Mouse (Mus musculus) CD8-positive naive resting alpha-beta T cell, adult 2 months (primary cell): ENCODE measurements around the gene Vars.

Experiments used
- DNase-seq, 2 experiments: peaks; one replicate each; pipeline ENCODE4 v3.0.0; 2022; ENCODE audit warnings: low read depth in 2 of 2, low spot score in 2 of 2

Gene Vars

DNA sequence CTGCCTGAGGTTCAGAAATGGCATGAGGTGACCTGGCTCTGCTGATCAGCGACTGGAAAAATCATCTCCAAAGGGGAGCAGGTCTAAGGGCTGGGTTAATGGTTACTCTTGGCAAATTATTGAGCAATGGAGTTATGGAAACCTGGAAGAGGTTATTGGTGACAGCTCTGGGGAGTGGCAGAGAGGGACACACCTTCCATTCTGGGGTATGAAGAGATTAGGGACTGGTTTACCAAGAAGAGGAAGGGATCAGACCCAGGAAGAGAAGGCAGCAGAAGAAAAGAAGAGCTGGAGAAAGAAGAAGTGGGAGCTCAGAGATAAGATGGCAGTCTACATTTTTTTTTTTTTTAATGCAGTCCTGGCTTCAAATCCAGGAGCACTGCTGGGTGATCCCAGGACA, 46.9 kb downstream of the Vars start:
- no peak for DNase-seq

DNA sequence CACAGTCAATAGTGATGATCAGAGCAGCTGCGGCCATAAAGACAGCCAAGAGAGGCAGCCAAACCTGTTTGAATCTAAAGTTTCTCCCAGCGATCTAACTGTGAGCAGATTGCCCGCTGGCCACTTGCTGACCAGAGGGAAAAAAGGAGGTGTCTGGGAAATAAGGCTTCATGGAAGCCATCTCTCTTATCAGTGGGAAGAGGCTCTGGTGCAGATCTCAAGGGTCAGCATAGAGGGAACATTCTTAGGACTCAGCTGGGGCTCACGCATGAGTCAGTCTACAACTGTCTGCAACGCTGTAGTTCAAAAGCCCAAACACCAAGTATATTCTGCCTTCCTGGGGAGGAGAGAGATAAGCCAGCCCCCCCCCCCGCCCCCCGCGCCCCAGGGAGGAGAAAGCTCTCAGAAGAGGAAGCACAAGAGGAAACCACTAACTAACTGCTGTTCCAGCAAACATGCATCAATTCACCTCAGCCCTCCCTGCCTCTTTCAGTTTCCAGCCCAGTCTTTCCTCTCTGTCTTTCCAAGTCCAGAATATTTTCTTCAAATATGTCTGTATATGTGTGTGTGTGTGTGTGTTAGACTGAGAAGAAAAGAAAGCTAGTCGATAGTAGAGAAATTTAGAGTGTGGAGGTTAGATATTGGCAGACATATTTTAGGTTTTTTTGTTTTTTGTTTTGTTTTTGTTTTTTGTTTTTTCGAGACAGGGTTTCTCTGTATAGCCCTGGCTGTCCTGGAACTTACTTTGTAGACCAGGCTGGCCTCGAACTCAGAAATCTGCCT, 47.6 kb downstream of the Vars start:
- no peak for DNase-seq

DNA sequence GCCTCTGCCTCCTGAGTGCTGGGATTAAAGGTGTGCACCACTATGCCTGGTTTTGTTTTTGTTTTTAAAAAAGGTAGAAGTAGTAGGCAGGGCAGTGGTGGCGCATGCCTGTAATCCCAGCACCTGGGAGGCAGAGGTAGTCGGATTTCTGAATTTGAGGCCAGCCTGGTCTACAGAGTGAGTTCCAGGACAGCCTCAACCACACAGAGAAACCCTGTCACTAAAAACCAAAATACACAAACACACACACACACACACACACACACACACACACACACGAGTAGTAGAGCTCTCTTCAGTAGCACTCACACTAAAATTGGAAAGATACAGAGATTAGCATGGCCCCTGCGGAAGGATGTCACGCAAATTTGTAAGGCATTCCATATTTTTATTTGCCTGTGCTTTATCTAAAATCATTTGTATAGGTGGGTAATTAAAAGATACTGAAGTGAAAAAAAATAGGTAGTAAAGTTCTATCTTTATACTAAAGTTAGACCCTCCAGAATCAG, 48.2 kb downstream of the Vars start:
- no peak for DNase-seq

DNA sequence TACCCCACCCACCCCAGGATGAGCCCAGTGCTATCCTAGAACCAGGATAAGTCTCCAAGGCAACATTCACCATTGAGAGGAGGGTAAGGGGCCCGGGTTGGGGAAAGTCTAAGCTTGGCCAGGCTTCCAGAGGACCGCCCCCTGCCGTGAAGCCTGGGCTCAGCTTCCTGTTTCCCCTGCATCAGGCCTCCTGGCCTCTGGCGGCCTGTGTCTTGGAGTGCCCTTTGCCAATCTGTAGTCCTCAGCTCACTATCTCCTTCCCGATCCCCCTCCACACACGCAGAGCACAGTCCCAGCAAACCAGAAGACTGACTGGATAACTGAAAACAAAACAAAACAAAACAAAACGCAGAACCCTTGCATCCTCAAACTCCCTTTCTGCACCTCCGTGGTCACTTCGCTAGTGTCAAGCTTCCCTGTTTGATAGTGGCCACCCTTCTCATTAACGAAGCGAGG, 48.8 kb downstream of the Vars start, which contains the start of gene Clic1:
Gene Clic1 (plus strand): TSS at position 406 of the 456 bp plus-strand sequence.
- DNase-seq, result no peak

DNA sequence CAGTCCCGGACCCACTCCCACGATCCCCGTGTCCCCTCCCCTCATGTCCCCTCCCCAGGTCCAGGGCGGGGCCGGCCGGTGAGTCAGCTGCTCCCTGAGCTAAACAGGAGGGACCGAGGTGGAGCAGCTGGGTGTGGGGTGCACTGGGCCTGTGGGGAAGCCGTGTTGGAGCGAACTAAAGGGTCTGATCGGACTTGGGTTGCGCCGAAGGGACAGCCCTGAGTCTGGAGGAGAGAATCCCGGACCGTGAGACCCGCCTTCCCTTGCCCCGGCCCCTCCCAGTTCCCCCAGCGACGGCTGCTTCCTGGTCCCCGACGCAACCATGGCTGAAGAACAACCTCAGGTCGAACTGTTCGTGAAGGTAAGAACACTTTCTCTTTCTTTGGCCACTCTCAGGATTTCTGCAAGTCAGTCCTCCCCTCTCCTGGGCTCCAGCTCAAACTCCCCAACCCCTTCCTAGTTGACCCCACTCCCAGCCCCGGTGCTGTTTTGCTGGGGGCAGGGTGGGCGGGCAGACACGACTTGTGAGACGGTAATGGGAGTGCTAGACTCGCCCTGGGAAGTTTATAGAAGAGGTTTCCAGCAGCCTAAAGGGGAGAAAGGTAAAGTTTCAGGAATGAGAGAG, 49.5 kb downstream of the Vars start:
- DNase-seq, result peak; percentile 34 to 58

DNA sequence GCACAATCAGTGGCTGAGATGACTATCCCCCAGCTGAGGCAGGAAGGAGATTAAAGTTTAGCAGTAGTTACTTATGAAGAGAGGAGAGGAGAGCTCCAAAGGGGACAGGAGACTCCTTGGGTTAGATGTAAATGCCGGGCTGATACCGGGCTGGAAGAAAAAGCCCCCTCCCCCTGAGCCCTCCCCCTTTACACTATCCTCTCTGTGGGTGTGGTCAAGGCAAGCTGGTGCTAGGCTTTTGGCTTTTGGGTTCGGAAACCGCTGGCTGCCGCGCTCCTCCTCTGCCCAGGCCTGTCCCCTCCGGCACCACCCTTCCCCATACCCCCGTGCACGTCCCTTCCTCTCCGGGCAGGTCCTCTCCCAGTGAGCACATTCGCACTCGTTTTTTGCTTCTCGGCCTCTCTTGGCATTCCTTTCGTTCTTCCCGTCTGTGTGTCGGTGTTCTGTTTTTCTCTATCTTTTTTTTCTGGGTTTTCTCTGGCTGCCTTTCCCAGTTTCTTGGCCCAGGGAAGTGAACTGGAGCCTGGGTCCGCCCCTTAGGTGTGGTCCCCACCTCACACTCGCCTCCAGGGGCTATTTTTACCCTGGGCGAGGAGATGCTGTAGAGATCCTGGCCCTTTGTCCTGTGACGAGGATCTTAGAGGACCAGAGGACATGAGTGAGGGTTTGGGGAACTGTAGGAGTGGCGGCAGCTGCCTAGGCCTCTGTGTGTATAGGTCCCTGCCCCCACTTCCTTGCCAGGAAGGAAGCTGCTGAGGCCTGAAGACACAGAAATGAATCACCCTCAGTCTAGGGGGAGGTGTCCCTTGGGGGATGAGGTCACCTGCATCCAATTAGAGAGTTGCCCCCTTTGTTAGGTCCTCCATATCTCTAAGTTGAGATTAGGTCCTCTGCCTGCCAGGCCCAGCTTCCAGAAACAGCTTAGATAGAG, 50.6 kb downstream of the Vars start:
- DNase-seq, result peak; percentile 58 to 69

DNA sequence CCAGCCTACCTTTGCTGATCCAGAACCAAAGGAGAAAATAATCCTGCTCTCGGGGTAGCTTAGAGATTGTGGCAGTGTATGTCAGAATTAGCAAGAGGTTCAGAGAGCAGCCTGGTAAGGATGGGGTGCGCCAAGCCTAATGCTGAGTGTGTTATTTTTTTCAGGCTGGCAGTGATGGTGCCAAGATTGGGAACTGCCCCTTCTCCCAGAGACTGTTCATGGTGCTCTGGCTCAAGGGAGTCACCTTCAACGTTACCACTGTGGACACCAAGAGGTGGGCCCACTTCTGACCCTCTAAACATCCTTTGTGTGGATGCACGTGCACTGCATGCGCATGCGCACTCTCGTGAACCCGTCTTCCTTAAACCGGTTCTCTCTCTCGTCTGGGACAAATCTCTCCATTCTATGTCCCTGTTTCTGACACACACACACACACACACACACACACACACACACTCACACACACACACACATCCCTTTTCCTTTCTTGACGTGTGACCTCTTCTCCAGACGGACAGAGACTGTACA, 51.5 kb downstream of the Vars start:
- DNase-seq, result no peak

DNA sequence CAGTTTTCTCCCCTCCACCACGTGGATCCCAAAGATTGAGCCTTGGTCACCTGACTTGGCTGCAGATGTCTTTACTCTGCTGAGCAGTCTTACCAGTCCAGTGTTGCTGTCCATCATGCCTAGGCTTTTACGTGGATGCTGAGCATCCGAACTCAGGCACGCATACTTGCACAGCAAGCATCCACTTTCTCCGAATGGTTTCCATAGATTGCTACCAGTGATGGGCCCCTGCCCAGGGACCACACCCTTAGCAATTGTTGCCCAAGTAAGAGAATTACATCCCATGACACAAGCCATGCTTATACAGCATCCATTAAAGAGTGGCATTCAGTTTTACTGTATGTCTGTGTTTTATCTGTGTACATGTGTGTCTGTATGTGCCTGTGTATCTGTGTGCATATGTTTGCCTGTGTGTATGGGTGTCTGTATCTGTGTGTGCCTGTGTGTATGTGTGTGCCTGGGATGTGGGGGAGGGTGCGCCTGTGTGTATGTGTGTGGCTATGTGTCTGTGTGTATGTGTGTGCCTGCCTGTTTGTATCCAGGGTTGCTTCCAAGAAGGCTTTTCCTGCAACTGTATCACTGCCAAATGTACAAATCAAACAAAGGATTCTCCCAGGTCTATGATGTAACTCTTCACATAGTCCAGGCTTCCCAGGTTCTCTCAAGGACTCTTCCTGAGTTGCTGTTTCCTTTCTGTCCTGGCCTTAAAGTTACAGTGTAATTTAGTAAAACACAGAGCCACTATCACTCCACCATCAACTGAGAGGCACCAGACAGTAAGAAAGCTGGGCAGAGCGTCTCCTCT, 55.1 kb downstream of the Vars start:
- no peak for DNase-seq

DNA sequence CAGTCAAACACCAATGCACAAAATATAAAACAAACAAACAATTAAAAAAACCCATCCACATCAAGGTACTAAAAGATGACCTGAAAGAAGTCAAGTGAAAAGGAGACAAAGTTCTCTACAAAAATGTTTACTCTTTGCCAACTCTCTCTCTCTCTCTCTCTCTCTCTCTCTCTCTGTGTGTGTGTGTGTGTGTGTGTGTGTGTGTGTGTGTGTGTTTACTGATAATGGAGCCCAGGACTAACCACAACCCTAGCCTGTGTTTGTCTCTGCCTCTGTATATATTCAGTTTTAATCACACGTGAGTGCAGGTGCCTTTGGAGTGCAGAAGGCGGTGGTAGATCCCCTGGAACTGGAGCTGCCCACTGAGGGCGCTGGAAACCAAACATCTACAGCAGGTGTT, 56.3 kb downstream of the Vars start:
- DNase-seq, result no peak

DNA sequence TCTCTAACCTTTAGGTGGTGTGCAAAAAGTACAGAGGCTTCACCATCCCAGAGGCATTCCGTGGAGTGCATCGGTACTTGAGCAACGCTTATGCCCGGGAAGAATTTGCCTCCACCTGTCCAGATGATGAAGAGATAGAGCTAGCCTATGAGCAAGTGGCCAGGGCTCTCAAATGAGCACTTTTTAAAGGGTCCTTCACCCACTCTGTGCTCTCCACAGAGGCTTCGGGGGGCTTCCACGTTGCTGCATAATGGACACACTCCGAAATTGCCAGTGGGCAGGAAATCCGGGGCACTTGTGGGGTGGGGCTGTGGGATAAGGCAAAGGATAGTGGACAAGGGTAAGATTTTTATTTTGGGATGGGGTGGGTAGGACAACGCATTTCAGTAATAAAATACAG, 57.5 kb downstream of the Vars start:
- DNase-seq, result no peak

DNA sequence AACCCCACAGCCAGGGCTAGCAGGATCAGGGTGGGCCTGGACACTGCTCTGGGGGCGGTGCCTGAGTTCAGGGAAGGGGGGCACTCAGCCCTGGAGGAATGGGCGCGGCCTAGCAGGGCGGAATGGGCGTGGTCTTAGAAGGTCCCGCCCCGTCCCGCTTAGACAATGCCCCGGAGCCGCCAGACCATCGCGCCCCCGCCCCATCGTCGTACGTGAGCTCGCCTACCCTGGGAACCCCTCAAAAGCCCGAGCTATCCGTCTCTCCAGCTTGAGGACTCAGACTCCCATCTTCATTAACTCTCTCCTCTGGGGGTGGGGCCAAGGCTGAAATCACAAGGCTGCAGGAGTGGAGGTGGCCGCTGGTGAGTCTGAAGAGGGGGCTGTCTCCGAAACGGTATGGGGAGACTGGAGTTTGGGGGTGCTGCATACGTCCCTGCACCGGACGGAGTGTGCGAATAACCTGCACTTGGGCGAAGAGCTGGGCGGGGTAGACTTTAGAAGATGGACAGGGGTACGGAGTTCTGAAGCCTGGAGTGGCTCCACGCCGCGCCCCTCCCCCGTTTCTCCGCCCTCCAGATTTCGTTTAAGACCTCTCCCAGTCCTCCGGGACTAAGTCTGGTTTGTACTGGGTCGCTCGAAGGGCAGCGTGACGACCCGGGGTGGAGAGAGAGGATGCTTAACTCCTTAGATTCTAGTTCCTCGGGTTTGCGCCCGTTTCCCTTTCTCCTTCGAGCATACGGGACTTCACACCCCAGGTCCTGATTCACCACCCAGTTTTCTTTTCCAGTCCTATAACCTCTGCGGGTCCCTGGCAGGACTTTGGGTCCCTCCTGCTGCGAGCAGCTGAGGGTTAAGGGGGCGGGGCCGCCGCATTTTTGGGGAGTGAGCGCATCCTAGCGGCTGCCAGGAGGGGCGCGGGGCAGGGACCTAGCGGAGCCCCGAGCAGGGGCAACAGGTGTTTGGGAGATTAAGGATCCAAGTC, 58.4 kb downstream of the Vars start, which contains the start of gene Ddah2:
Gene Ddah2 (plus strand): TSS at position 125 of the 982 bp plus-strand sequence.
- DNase-seq, result peak; percentile 80 to 87

DNA sequence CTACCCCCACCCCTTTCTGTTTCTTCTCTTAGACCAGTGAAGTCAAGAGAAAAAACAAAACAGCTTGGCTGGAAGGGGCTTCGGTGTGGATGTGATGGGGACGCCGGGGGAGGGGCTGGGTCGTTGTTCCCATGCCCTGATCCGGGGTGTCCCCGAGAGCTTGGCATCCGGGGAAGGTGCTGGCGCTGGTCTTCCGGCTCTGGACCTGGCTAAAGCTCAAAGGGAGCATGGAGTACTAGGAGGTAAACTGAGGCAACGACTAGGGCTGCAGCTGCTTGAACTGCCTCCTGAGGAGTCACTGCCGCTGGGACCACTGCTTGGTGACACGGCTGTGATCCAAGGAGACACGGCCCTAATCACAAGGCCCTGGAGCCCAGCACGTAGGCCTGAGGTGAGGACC, 59.3 kb downstream of the Vars start:
- DNase-seq, result no peak

DNA sequence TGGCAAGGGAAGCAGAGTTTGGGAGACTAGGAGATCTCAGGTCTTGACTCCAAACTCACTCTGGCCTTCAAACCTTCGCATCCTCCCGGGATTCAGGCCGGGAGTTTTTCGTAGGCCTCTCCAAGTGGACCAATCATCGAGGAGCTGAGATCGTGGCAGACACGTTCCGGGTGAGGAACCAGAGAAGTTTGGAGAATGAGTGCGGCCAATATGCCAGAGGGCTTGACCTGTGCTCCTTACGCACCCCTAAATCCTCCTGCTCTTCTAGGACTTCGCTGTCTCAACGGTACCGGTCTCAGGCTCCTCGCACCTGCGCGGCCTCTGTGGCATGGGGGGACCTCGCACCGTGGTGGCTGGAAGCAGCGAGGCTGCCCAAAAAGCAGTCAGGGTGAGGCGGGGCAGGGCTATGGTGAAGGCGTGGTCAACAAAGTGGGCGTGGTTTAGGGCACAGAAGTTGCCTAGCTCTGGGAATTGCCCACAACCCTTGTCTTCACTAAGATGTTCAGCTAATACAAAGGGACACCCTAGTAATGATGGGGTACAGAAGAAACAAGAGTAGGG, 60.0 kb downstream of the Vars start:
- no peak for DNase-seq

DNA sequence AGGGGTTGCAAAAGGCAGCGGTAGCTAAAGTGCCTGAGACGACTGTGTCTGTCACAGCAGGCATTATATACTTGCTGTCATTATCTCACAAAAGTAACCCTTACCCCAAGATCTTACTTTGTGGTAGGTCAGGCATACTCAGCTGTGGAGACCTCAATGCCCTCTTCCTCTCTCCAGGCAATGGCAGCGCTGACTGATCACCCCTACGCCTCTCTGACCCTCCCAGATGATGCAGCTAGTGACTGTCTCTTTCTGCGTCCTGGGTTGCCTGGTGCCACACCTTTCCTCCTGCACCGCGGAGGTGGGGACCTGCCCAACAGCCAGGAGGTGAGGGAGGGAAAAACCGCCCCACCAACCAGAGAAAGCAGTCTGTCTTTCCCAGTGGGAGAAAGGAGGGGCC, 60.5 kb downstream of the Vars start:
- no peak for DNase-seq

DNA sequence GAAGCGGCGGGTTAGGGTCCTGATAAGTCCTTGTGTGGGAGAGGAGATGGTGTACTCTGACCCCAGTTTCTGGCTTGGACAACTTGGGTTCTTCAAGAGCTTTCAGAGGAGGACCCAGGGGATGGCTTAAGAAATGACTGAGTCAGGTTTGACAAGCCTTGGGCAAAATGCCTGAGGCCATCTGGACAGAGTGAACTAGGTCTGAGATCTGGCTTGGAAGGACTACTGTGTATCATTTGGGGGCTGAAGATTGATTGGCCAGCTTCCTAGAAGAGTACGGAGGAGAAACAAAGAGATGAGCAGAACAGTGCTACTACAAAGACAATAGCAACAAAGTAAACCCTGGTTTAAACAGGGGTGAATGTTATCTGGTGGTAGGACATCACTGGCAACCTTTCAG, 62.7 kb downstream of the Vars start:
- DNase-seq, result no peak

DNA sequence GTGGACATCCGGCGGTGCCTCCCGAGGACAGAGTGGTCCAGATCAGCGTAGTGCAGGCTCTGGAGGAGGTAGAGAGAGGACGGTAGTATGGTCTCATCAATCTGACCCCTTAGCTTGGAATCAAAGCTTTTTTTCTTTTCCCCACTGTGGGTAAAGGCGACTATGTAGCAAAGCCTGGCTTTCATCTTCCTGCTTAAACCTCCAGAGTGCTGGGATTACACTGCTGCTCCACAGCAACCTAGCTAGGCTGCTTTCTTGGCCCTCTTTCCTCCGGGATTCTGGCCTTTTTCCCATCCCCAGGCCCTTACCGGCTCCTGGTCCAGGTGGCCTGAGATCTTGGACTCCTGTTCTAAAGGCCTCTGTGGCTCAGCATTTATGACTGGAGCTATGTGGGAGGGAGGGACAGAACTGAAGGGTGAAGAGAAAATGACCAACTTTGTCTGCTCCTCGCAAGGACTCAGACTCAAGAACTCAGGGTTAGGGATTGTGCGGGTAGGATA, 63.6 kb downstream of the Vars start:
- DNase-seq, result no peak

DNA sequence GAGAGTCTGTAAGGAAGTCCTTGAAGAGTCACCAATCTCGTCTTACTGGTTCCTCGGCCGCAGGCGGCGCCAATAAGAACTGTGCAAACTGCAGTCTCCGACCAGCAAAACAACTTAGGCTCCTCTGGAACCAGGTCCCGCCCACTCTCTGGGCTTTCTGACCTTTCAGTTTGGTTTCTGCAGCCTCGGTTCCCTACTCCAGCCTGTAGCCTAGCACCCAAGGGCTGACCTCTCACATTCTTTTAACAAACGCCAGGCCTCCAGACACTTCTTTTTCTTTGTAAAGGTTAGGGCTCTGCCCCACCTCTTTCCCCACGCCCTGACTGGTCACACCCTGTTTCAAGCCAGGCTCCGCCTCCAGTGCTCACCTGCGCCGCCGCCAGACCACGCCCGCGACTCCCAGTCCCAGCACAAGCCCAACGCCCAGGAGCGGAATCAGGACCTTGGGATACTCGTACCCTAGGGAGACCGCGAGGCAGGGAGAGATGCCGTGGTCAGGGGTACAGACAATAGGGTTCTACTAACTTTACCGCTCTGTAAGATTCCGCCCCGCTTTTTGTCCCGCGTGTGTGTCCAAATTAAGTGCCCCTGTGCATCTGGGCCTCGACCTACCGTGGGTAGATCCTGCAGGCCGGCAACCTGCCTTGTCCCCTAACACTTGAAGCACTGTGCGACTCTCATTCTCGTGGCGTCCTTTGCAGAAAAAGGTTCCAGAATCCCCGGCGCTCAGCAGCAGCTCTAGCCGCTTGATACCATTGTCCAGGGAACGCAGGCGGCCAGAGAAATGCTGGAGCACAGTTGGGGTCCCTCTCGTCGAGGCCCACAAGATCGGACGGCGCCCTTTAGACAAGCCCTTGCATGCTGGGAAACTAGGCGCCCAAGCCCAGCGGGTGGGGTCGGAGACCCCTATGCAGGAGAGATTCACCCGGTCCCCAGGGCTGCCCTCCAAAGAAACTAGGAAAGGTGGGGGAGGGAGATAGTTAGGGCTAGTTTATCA, 64.5 kb downstream of the Vars start, which contains the start of gene Ly6g6c:
Gene Ly6g6c (plus strand): TSS at position 438 of the 997 bp plus-strand sequence.
- no peak for DNase-seq
